Mouse (Mus musculus) liver, embryonic 15.5 days (tissue): ENCODE results near the gene Gm49368. TPM values are rescaled to one million over a fixed set of nuclear protein-coding genes. Genes with fewer than 3 reads are reported as not detected.

Experiments
- ATAC-seq: fragments of 200-750 bp; cut with Nextera tagmentation; 2 replicates; pipeline ENCODE4 v1.8.0; 2017; ENCODE audit warnings: moderate number of reproducible peaks, mild to moderate bottlenecking, moderate library complexity; ENCODE audit not compliant: insufficient read depth
- H3K27ac ChIP-seq: fragments of 300-500 bp; sonication (generic); replicated peaks from 2 replicates; pipeline ENCODE4 v1.5.1; 2015; ENCODE audit warnings: mild to moderate bottlenecking, inconsistent platforms
- H3K27me3 ChIP-seq: fragments of 300-500 bp; sonication (generic); 2 replicates; pipeline ENCODE4 v1.6.1; 2015; ENCODE audit warnings: mild to moderate bottlenecking, inconsistent platforms
- H3K36me3 ChIP-seq: fragments of 300-500 bp; sonication (generic); replicated peaks from 2 replicates; pipeline ENCODE4 v1.6.1; 2015; ENCODE audit warnings: moderate library complexity, mild to moderate bottlenecking, inconsistent platforms
- H3K4me1 ChIP-seq: fragments of 300-500 bp; sonication (generic); replicated peaks from 2 replicates; pipeline ENCODE4 v1.6.1; 2015; ENCODE audit warnings: inconsistent platforms
- H3K4me2 ChIP-seq: fragments of 300-500 bp; sonication (generic); 2 replicates; pipeline ENCODE4 v1.6.1; 2015; ENCODE audit warnings: moderate library complexity, mild to moderate bottlenecking, inconsistent platforms
- H3K4me3 ChIP-seq: fragments of 300-500 bp; sonication (generic); replicated peaks from 2 replicates; pipeline ENCODE4 v1.5.1; 2015; ENCODE audit warnings: mild to moderate bottlenecking, inconsistent platforms
- H3K9ac ChIP-seq: fragments of 300-500 bp; sonication (generic); 2 replicates; pipeline ENCODE4 v1.6.1; 2015; ENCODE audit warnings: moderate library complexity, mild to moderate bottlenecking, inconsistent platforms
- H3K9me3 ChIP-seq: fragments of 300-500 bp; sonication (generic); replicated peaks from 2 replicates; pipeline ENCODE4 v1.6.1; 2016; ENCODE audit warnings: inconsistent platforms
- WGBS: fragments of 180-500 bp; shearing (Covaris S2); methylation state at CpG from one replicate; pipeline ENCODE4 v1.1.7; 2015; ENCODE audit warnings: mixed read lengths; ENCODE audit not compliant: insufficient replicate concordance; 5-methylcytosine and 5-hydroxymethylcytosine counted together
- polyA plus RNA-seq: library from polyadenylated mRNA; unstranded; fragments of >200 nt; fragmentation: Nextera tagmentation; extraction: Ambion mirVana; gene quantifications from 2 replicates; pipeline ENCODE4 v1.2.1, GENCODE M21; 2015

Gene Gm49368
- polyA plus RNA-seq, 1 experiment from 2014 or later: 0.20 TPM

- no peak for ATAC-seq
- Histone ChIP-seq H3K9me3 (no peaks in the 10 kb centered on the region), H3K4me3 (no peak overlapping the region), H3K36me3 (no peaks in the 10 kb centered on the region), H3K4me1 (no peaks in the 10 kb centered on the region), H3K9ac (no peak overlapping the region), H3K27ac (no peak overlapping the region), H3K27me3 (no peaks in the 10 kb centered on the region), H3K4me2 (no peak overlapping the region)
- 67% methylated on average over 8 of the region's 8 CpGs for whole genome bisulfite sequencing
These were observed 4.6 kb upstream of the Gm49368 start for GRCm38 (mm10) chr7:128057860-128058259.

DNA sequence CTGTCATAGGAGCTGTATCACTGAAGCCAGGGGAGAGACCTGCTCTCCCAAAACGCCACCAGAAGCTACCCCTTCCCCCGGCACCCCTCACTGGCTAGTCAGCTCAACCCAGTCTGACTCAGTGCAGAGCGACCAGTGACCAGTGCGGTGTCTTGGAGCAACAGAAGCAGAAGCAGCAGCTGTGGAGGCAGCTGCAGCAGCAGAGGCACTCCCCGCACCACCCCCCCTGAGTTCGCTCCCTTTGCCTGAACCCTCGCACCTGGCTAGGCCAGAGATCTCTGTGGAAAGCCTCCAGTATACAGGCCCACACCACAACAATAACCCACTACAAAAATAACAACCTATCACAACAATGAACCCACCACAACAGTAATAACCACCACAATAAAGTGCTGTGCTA, 3.9 kb upstream of the Gm49368 start:
- H3K27ac ChIP-seq: no peak overlapping the region
- no peak overlapping the region for H3K4me3 ChIP-seq
- H3K36me3 ChIP-seq: no peaks in the 10 kb centered on the region
- ATAC-seq: no peak
- no peaks in the 10 kb centered on the region for H3K27me3 ChIP-seq
- no peaks in the 10 kb centered on the region for H3K9me3 ChIP-seq
- WGBS: 30% methylated on average over 7 of the region's 7 CpGs
- H3K9ac ChIP-seq: no peak overlapping the region
- H3K4me2 ChIP-seq: no peak overlapping the region
- H3K4me1 ChIP-seq: no peaks in the 10 kb centered on the region

DNA sequence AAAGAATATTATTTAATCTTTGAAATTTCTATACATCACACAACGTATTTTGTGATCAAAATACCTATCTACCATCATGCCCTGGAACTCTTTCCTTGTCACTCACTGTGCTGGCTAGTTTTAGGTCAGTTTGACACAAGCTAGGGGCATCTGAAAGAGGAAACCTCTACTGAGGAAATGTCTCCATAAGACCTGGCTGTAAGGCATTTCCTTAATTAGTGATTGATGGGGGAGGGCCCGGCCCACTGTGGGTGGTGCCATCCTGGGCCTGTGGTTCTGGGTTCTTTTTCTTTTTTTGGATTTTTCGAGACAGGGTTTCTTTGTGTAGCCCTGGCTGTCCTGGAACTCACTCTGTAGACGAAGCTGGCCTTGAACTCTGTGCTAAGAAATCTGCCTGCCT, 3.4 kb upstream of the Gm49368 start:
- H3K4me3 ChIP-seq: no peak overlapping the region
- no peaks in the 10 kb centered on the region for H3K4me1 ChIP-seq
- H3K27me3 ChIP-seq: no peaks in the 10 kb centered on the region
- no peaks in the 10 kb centered on the region for H3K9me3 ChIP-seq
- no peak overlapping the region for H3K9ac ChIP-seq
- no peak overlapping the region for H3K27ac ChIP-seq
- ATAC-seq: no peak
- 25% methylated on average over 4 of the region's 4 CpGs for WGBS
- H3K36me3 ChIP-seq: no peaks in the 10 kb centered on the region
- H3K4me2 ChIP-seq: no peak overlapping the region

GRCm38 (mm10) chr7:128063211-128063781, 813 bp downstream of the Gm49368 start:
- H3K27ac ChIP-seq: peak overlapping the region; percentile 41; the same call in 1 of the 2 replicates
- H3K9ac ChIP-seq: no peak overlapping the region
- ATAC-seq: no peak
- no peaks in the 10 kb centered on the region for H3K4me1 ChIP-seq
- WGBS: 67% methylated on average over 6 of the region's 6 CpGs
- H3K27me3 ChIP-seq: no peaks in the 10 kb centered on the region
- no peaks in the 10 kb centered on the region for H3K9me3 ChIP-seq
- peak overlapping the region; percentile 23; the same call in 1 of the 2 replicates for H3K4me3 ChIP-seq
- H3K36me3 ChIP-seq: no peaks in the 10 kb centered on the region
- no peak overlapping the region for H3K4me2 ChIP-seq

DNA sequence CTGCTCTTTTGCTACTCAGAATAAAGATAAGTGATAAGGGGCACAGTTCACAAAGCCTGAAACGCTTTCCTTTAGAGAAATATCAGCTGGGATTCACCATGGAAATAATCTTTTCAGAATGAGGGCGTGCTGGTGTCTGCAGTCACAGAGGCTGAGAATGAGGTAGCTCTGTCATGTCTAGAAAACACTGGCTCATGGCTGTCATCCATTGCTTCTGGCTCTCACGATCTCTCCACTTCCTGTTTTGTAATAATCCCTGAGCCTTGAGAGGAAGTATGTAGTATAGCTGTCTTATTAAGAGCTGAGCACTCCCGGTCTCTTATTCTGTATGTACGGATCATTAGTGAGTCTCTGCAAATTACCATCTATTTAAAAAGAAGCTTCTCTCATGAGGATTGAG, 3.1 kb downstream of the Gm49368 start:
- H3K36me3 ChIP-seq: no peaks in the 10 kb centered on the region; the same call in 1 of the 2 replicates
- ATAC-seq: no peak
- H3K4me3 ChIP-seq: no peak overlapping the region
- H3K27ac ChIP-seq: no peak overlapping the region
- H3K9me3 ChIP-seq: no peaks in the 10 kb centered on the region
- no peaks in the 10 kb centered on the region for H3K4me1 ChIP-seq
- no peak overlapping the region for H3K4me2 ChIP-seq
- 19% methylated on average over 5 of the region's 5 CpGs for WGBS
- H3K27me3 ChIP-seq: no peaks in the 10 kb centered on the region; the same call in 1 of the 2 replicates
- H3K9ac ChIP-seq: no peak overlapping the region

DNA sequence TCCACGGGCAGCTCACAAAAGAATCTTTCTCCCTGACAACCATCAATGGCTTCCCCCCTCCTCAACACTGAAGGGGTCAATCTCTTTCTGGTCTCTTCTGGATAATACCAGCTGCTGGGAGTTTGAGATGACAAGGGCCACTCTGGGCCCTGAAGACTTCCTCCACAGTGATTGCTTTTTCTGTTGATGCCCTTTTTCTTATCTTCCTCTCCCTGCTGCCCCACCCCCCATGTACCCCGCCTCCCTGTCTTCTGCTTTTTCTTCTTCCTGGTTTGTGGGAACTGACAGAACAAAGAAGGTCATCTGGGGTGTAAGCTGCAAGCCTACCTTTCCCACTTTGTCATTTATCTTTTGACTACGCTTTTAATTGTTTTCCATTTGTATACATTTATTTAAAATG, 5.4 kb downstream of the Gm49368 start:
- ATAC-seq: no peak
- H3K4me3 ChIP-seq: no peak overlapping the region
- 24% methylated on average over 3 of the region's 3 CpGs for WGBS
- H3K27me3 ChIP-seq: no peaks in the 10 kb centered on the region; the same call in 1 of the 2 replicates
- no peaks in the 10 kb centered on the region for H3K9me3 ChIP-seq
- no peak overlapping the region for H3K27ac ChIP-seq
- H3K4me2 ChIP-seq: no peak overlapping the region
- no peaks in the 10 kb centered on the region; the same call in 1 of the 2 replicates for H3K36me3 ChIP-seq
- no peak overlapping the region for H3K9ac ChIP-seq
- no peaks in the 10 kb centered on the region for H3K4me1 ChIP-seq

GRCm38 (mm10) chr7:128069844-128070243, 7.4 kb downstream of the Gm49368 start:
- no peak overlapping the region for H3K4me2 ChIP-seq
- no peak for ATAC-seq
- H3K27ac ChIP-seq: no peak overlapping the region
- H3K4me1 ChIP-seq: no peaks in the 10 kb centered on the region
- no peaks in the 10 kb centered on the region for H3K9me3 ChIP-seq
- 61% methylated on average over 2 of the region's 2 CpGs for WGBS
- H3K27me3 ChIP-seq: no peaks in the 10 kb centered on the region; the same call in 1 of the 2 replicates
- H3K9ac ChIP-seq: no peak overlapping the region
- no peak overlapping the region for H3K4me3 ChIP-seq
- H3K36me3 ChIP-seq: no peaks in the 10 kb centered on the region; the same call in 1 of the 2 replicates

- no peak for ATAC-seq
- Histone ChIP-seq H3K4me2 (no peak overlapping the region), H3K27ac (no peak overlapping the region), H3K9ac (no peak overlapping the region), H3K4me1 (no peaks in the 10 kb centered on the region), H3K36me3 (no peaks in the 10 kb centered on the region; the same call in 1 of the 2 replicates), H3K27me3 (no peaks in the 10 kb centered on the region; the same call in 1 of the 2 replicates), H3K9me3 (no peaks in the 10 kb centered on the region), H3K4me3 (no peak overlapping the region)
- 55% methylated on average over 4 of the region's 4 CpGs for WGBS
These were observed 9.3 kb downstream of the Gm49368 start for GRCm38 (mm10) chr7:128071816-128072215.

GRCm38 (mm10) chr7:128080012-128080411, 17.5 kb downstream of the Gm49368 start:
- Histone ChIP-seq H3K4me2 (no peak overlapping the region), H3K9ac (no peak overlapping the region), H3K36me3 (no peaks in the 10 kb centered on the region), H3K27ac (no peak overlapping the region), H3K4me3 (no peak overlapping the region), H3K9me3 (no peaks in the 10 kb centered on the region), H3K27me3 (no peaks in the 10 kb centered on the region), H3K4me1 (no peaks in the 10 kb centered on the region)
- 69% methylated on average over 8 of the region's 8 CpGs for WGBS
- ATAC-seq: no peak

DNA sequence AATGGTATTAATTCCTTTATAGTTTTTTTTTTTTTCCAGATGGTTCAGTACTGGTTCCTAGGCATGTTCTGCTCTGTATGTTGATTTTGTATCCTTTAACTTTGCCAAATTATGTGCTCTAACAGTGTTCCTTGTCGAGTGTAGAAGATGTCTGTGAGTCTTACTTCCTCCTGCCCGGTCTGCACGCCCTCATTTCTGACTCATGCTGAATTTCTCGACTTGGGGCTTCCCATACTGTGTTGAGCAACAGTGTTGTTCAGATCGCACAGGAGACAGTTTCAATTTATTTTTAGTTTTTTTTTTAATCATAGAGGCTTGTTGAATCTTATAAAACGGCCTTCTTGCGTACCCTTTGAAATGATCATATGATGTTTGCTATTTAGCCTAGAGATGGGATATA, 26.7 kb downstream of the Gm49368 start:
- H3K4me3 ChIP-seq: no peak overlapping the region
- no peak overlapping the region for H3K27ac ChIP-seq
- no peaks in the 10 kb centered on the region for H3K27me3 ChIP-seq
- 41% methylated on average over 7 of the region's 7 CpGs for WGBS
- H3K4me2 ChIP-seq: no peak overlapping the region
- H3K36me3 ChIP-seq: no peaks in the 10 kb centered on the region
- H3K9me3 ChIP-seq: no peaks in the 10 kb centered on the region
- ATAC-seq: no peak
- H3K9ac ChIP-seq: no peak overlapping the region
- H3K4me1 ChIP-seq: no peaks in the 10 kb centered on the region

GRCm38 (mm10) chr7:128098135-128098534, 35.7 kb downstream of the Gm49368 start:
- no peak for ATAC-seq
- 45% methylated on average over 1 of the region's 1 CpGs for WGBS
- no peak overlapping the region for H3K9ac ChIP-seq

More at GRCm38 (mm10) chr7:128098135-128098534, 35.7 kb downstream of the Gm49368 start:
- Histone ChIP-seq H3K27me3 (no peaks in the 10 kb centered on the region), H3K9me3 (no peaks in the 10 kb centered on the region), H3K4me3 (no peak overlapping the region), H3K4me2 (no peak overlapping the region), H3K27ac (no peak overlapping the region), H3K36me3 (no peaks in the 10 kb centered on the region), H3K4me1 (no peaks in the 10 kb centered on the region)
